In the genomic region with DNA sequence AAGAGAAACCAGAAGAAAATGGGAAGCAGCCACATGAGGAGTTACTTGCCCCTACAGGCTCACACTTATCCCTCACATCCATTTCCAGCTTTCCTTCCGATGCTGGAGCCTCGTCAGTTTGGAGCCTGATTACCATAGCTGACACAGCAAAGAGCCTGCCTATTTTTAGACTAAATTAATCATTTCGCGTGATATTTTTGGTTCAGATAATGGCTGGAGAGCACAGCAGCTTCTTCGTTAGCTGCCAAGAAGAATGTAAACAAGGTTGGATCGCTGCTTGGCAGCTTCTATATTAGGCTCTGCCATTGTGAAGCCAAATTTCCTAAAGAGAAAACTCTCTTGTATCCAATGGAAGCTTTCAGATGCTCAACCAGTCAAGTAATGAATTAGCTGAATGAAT, we compare ENCODE assay signal across 14 mouse cellular contexts.
DNase-seq lines count a peak whose midpoint lies in the region; ATAC-seq and TF ChIP-seq lines count a peak whose summit lies in the region.
"Had no signal": no experiment of that assay in that cellular context is flagged by ENCODE, and none has a peak within 500 bp of the region (broad histone marks: within the 10 kb centered on the region; RNA-seq: fewer than 3 reads in every experiment).

No protein-coding gene starts in this region.

- 38% methylated on average over 6 of the region's 6 CpGs for WGBS in forebrain, embryonic 13.5 days
- WGBS in forebrain, embryonic 12.5 days, result 45% methylated on average over 6 of the region's 6 CpGs
- WGBS in liver, adult 2 months, result 61% methylated on average over 6 of the region's 6 CpGs
- 19% methylated on average over 6 of the region's 6 CpGs for WGBS in heart, embryonic 13.5 days
- WGBS in midbrain, embryonic 10.5 days, result 85% methylated on average over 6 of the region's 6 CpGs

- H3K4me2 ChIP-seq in forebrain, embryonic 13.5 days, result 0 out of 2 replicates have a peak overlapping the region, but pooled peaks have one; percentile 22
- H3K4me2 ChIP-seq in forebrain, embryonic 12.5 days, result no peak overlapping the region
- peak overlapping the region; percentile 54 for H3K4me2 ChIP-seq in heart, embryonic 13.5 days
- H3K4me2 ChIP-seq: kidney, embryonic 15.5 days; liver, embryonic 13.5 days; midbrain, embryonic 11.5 days had no signal

- no peak overlapping the region for H3K4me3 ChIP-seq in forebrain, embryonic 13.5 days
- H3K4me3 ChIP-seq in forebrain, embryonic 12.5 days (replicated peaks), result no peak overlapping the region
- no peak overlapping the region for H3K4me3 ChIP-seq in liver, adult 2 months (ENCODE audit: insufficient read depth, low read depth, low read length)
- H3K4me3 ChIP-seq in heart, embryonic 13.5 days, result peak overlapping the region; percentile 28
- H3K4me3 ChIP-seq in midbrain, embryonic 10.5 days, result no peak overlapping the region
- H3K4me3 ChIP-seq: erythroblast, embryonic 14.5 days; kidney, embryonic 15.5 days; liver, embryonic 13.5 days had no signal

- no peak for TF ChIP-seq CTCF in liver, adult 2 months (IDR thresholded peaks at IDR 0.05; ENCODE audit: low read depth, low read length)
- TF ChIP-seq CTCF in brain, embryonic 14.5 days (IDR thresholded peaks at IDR 0.05; ENCODE audit: borderline replicate concordance, extremely low read depth, insufficient read depth, insufficient read length), result no peak

- no peaks in the 10 kb centered on the region for H3K9me3 ChIP-seq in forebrain, embryonic 13.5 days (replicated peaks)
- H3K9me3 ChIP-seq in forebrain, embryonic 12.5 days, result no peaks in the 10 kb centered on the region
- no peaks in the 10 kb centered on the region for H3K9me3 ChIP-seq in heart, embryonic 13.5 days
- H3K9me3 ChIP-seq in midbrain, embryonic 10.5 days (replicated peaks), result no peaks in the 10 kb centered on the region
- H3K9me3 ChIP-seq: kidney, embryonic 15.5 days; liver, embryonic 13.5 days had no signal

- peaks cover 3% of the 10 kb centered on the region; the same call in 1 of the 2 replicates for H3K4me1 ChIP-seq in forebrain, embryonic 13.5 days
- no peaks in the 10 kb centered on the region for H3K4me1 ChIP-seq in forebrain, embryonic 12.5 days
- no peaks in the 10 kb centered on the region for H3K4me1 ChIP-seq in liver, adult 2 months (ENCODE audit: control insufficient read depth, insufficient read depth, low read length)
- peaks cover 18% of the 10 kb centered on the region for H3K4me1 ChIP-seq in heart, embryonic 13.5 days
- no peaks in the 10 kb centered on the region for H3K4me1 ChIP-seq in midbrain, embryonic 10.5 days
- H3K4me1 ChIP-seq: kidney, embryonic 15.5 days; liver, embryonic 13.5 days had no signal

- no peak overlapping the region for H3K27ac ChIP-seq in forebrain, embryonic 13.5 days
- H3K27ac ChIP-seq in forebrain, embryonic 12.5 days, result no peak overlapping the region
- H3K27ac ChIP-seq in liver, adult 2 months (replicated peaks; ENCODE audit: insufficient read depth, low read depth, low read length), result no peak overlapping the region
- H3K27ac ChIP-seq in heart, embryonic 13.5 days (replicated peaks), result peak overlapping the region; percentile 45; the same call in 1 of the 2 replicates
- H3K27ac ChIP-seq in midbrain, embryonic 10.5 days (replicated peaks), result no peak overlapping the region
- H3K27ac ChIP-seq: kidney, embryonic 15.5 days; liver, embryonic 13.5 days had no signal

- no peaks in the 10 kb centered on the region for H3K36me3 ChIP-seq in forebrain, embryonic 13.5 days (ENCODE audit: poor library complexity, severe bottlenecking)
- no peaks in the 10 kb centered on the region for H3K36me3 ChIP-seq in forebrain, embryonic 12.5 days (replicated peaks)
- no peaks in the 10 kb centered on the region for H3K36me3 ChIP-seq in liver, adult 2 months (ENCODE audit: control insufficient read depth, insufficient read depth, low read length)
- H3K36me3 ChIP-seq in heart, embryonic 13.5 days, result no peaks in the 10 kb centered on the region
- H3K36me3 ChIP-seq in midbrain, embryonic 10.5 days, result no peaks in the 10 kb centered on the region
- H3K36me3 ChIP-seq: kidney, embryonic 15.5 days; liver, embryonic 13.5 days had no signal

- no peak overlapping the region for H3K9ac ChIP-seq in forebrain, embryonic 13.5 days
- H3K9ac ChIP-seq in forebrain, embryonic 12.5 days, result no peak overlapping the region
- no peak overlapping the region for H3K9ac ChIP-seq in liver, adult 2 months (ENCODE audit: low read depth, low read length)
- H3K9ac ChIP-seq in heart, embryonic 13.5 days, result no peak overlapping the region
- H3K9ac ChIP-seq: kidney, embryonic 15.5 days; liver, embryonic 13.5 days had no signal

- H3K27me3 ChIP-seq in forebrain, embryonic 13.5 days, result no peaks in the 10 kb centered on the region
- H3K27me3 ChIP-seq in forebrain, embryonic 12.5 days, result no peaks in the 10 kb centered on the region
- H3K27me3 ChIP-seq in liver, adult 2 months (ENCODE audit: control insufficient read depth, insufficient read depth, low read length), result no peaks in the 10 kb centered on the region
- no peaks in the 10 kb centered on the region for H3K27me3 ChIP-seq in heart, embryonic 13.5 days (replicated peaks)
- H3K27me3 ChIP-seq in midbrain, embryonic 10.5 days (ENCODE audit: low read depth, poor library complexity, severe bottlenecking), result no peaks in the 10 kb centered on the region
- H3K27me3 ChIP-seq: kidney, embryonic 15.5 days; liver, embryonic 13.5 days had no signal

- H3K79me2 ChIP-seq in liver, adult 2 months (ENCODE audit: control insufficient read depth, insufficient read depth, low read length), result no peaks in the 10 kb centered on the region

- no peak for TF ChIP-seq POLR2A in liver, adult 2 months (IDR thresholded peaks at IDR 0.05; ENCODE audit: extremely low read depth, insufficient read depth, low read length)
- no peak for TF ChIP-seq POLR2A in brain, embryonic 14.5 days (IDR thresholded peaks at IDR 0.05; ENCODE audit: borderline replicate concordance, extremely low read depth, insufficient read depth, insufficient read length, poor library complexity, severe bottlenecking)

- DNase-seq in liver, adult 2 months (ENCODE audit: extremely low read depth, low read depth, low spot score), result peak; percentile 23
- no peak for DNase-seq in liver
- peak; percentile 65 for DNase-seq in brain, embryonic 14.5 days (ENCODE audit: low read depth)
- DNase-seq in thymus, adult 18-20 months, result no peak
- no peak for DNase-seq in midbrain, embryonic 10.5 days (ENCODE audit: low spot score)
- DNase-seq: gastrocnemius, postnatal 36 days; liver, embryonic 13.5 days; thymus, postnatal 4 days had no signal

- ATAC-seq in forebrain, embryonic 13.5 days, result peak; percentile 51
- ATAC-seq in forebrain, embryonic 12.5 days (ENCODE audit: low FRiP score), result no peak
- ATAC-seq in heart, embryonic 13.5 days (ENCODE audit: extremely low read depth, insufficient number of reproducible peaks, low FRiP score, low TSS enrichment), result no peak

Comparison
In these comparisons a context has a peak if more than half of its experiments do, and no peak if none do; other contexts are left out.
1. DNase-seq: peak in liver, adult 2 months (single experiment) and brain, embryonic 14.5 days (single experiment); none in liver (single experiment), thymus, adult 18-20 months (0 of 2) and midbrain, embryonic 10.5 days (single experiment).